Comparison of ENCODE assay signal across 23 mouse cellular contexts in genomic region chr4:43036356-43036755, GRCm38 (mm10). TPM values are rescaled to one million over a fixed set of nuclear protein-coding genes. Genes with fewer than 3 reads are reported as not detected.
DNase-seq lines count a peak whose midpoint lies in the region; ATAC-seq lines count a peak whose summit lies in the region.
"Had no signal": no experiment of that assay in that cellular context is flagged by ENCODE, and none has a peak within 500 bp of the region (broad histone marks: within the 10 kb centered on the region; RNA-seq: fewer than 3 reads in every experiment).

No protein-coding gene starts in this region.

- peaks cover 37% of the 10 kb centered on the region for H3K4me1 ChIP-seq in heart, embryonic 12.5 days (replicated peaks)
- H3K4me1 ChIP-seq in neural tube, embryonic 12.5 days: peaks cover 44% of the 10 kb centered on the region

- DNase-seq in cerebellum, adult 9-11 months: peak; percentile 57
- no peak for DNase-seq in cerebellum, adult 8-10 months
- no peak for DNase-seq in heart, postnatal 36 days
- no peak for DNase-seq in neural tube, embryonic 10.5 days (ENCODE audit: extremely low spot score, low spot score)
- DNase-seq in urinary bladder, adult 18-20 months (ENCODE audit: low spot score in 2 of 2): no peak
- DNase-seq in adrenal gland, postnatal 14 days: no peak
- DNase-seq: adrenal gland, adult 8-10 months; gastrocnemius, postnatal 10 days; heart, postnatal 10 days; kidney, adult 8-10 months; kidney, postnatal 14 days; left cerebral cortex, postnatal 4 days; lung, postnatal 4 days; thymus, adult 18-20 months; thymus, postnatal 36 days had no signal

- no peak overlapping the region for H3K9ac ChIP-seq in heart, embryonic 12.5 days
- H3K9ac ChIP-seq in neural tube, embryonic 12.5 days: no peak overlapping the region
- H3K9ac ChIP-seq: embryonic facial prominence, embryonic 12.5 days; forebrain, embryonic 15.5 days; hindbrain, embryonic 14.5 days; limb, embryonic 15.5 days; stomach, embryonic 15.5 days had no signal

- no peak overlapping the region for H3K27ac ChIP-seq in heart, embryonic 12.5 days (ENCODE audit: poor library complexity, severe bottlenecking)
- H3K27ac ChIP-seq in neural tube, embryonic 12.5 days: no peak overlapping the region
- H3K27ac ChIP-seq: embryonic facial prominence, embryonic 12.5 days; forebrain, embryonic 15.5 days; hindbrain, embryonic 14.5 days; limb, embryonic 15.5 days; stomach, embryonic 15.5 days had no signal

- H3K9me3 ChIP-seq in heart, embryonic 12.5 days (replicated peaks): no peaks in the 10 kb centered on the region
- H3K9me3 ChIP-seq in neural tube, embryonic 12.5 days: no peaks in the 10 kb centered on the region
- H3K9me3 ChIP-seq: embryonic facial prominence, embryonic 12.5 days; forebrain, embryonic 15.5 days; limb, embryonic 15.5 days; stomach, embryonic 15.5 days had no signal

- intact Hi-C loops in heart, postnatal 36 days (cut with DNase I): no loop called here

- H3K4me2 ChIP-seq in heart, embryonic 12.5 days: peak overlapping the region; percentile 94; the same call in 1 of the 2 replicates
- H3K4me2 ChIP-seq in neural tube, embryonic 12.5 days (replicated peaks): peak overlapping the region; percentile 2; the same call in 1 of the 2 replicates
- H3K4me2 ChIP-seq: embryonic facial prominence, embryonic 12.5 days; forebrain, embryonic 15.5 days; hindbrain, embryonic 14.5 days; limb, embryonic 15.5 days; stomach, embryonic 15.5 days had no signal

- H3K27me3 ChIP-seq in heart, embryonic 12.5 days (replicated peaks): no peaks in the 10 kb centered on the region
- H3K27me3 ChIP-seq in neural tube, embryonic 12.5 days (replicated peaks): no peaks in the 10 kb centered on the region
- H3K27me3 ChIP-seq: embryonic facial prominence, embryonic 12.5 days; forebrain, embryonic 15.5 days; limb, embryonic 15.5 days; stomach, embryonic 15.5 days had no signal

- ATAC-seq in heart, embryonic 12.5 days (ENCODE audit: insufficient number of reproducible peaks, low FRiP score): no peak
- ATAC-seq in neural tube, embryonic 12.5 days (ENCODE audit: low FRiP score, low read depth): no peak
- ATAC-seq: forebrain, embryonic 15.5 days; inflammation-experienced regulatory T-cells, adult 6 months had no signal

- 84% methylated on average over 10 of the region's 10 CpGs for WGBS in heart, embryonic 12.5 days
- WGBS in neural tube, embryonic 12.5 days: 91% methylated on average over 10 of the region's 10 CpGs

- no peak overlapping the region for H3K4me3 ChIP-seq in heart, embryonic 12.5 days
- no peak overlapping the region for H3K4me3 ChIP-seq in neural tube, embryonic 12.5 days
- H3K4me3 ChIP-seq: embryonic facial prominence, embryonic 12.5 days; forebrain, embryonic 15.5 days; limb, embryonic 15.5 days; stomach, embryonic 15.5 days had no signal

- H3K36me3 ChIP-seq in heart, embryonic 12.5 days: peaks cover 41% of the 10 kb centered on the region
- H3K36me3 ChIP-seq in neural tube, embryonic 12.5 days: peaks cover 47% of the 10 kb centered on the region

RNA-seq across cellular contexts. Expression of gene Stoml2, which starts 4.8 kb away (rescaled TPM):
- polyA plus RNA-seq in heart, embryonic 12.5 days (2016; fragmentation: Nextera tagmentation; extraction: Ambion mirVana): 208 and 219 TPM in 2 replicates
- 100 to 1,000 TPM; 108 to 115 TPM for total RNA-seq in heart, postnatal 36 days (2021)
- polyA plus RNA-seq in neural tube, embryonic 12.5 days (2016; fragmentation: Nextera tagmentation; extraction: Ambion mirVana): 251 and 257 TPM in 2 replicates
- 200 and 206 TPM in 2 replicates for total RNA-seq in adrenal gland, postnatal 14 days (2021)

RNA-seq across cellular contexts. Expression of gene Fam214b, which starts 9.7 kb away (rescaled TPM):
- polyA plus RNA-seq in heart, embryonic 12.5 days (2016; fragmentation: Nextera tagmentation; extraction: Ambion mirVana): 17.4 and 19.3 TPM in 2 replicates
- total RNA-seq in heart, postnatal 36 days (2021): 10 to 100 TPM; 26.1 to 30.0 TPM
- 33.8 and 36.2 TPM in 2 replicates for polyA plus RNA-seq in neural tube, embryonic 12.5 days (2016; fragmentation: Nextera tagmentation; extraction: Ambion mirVana)
- total RNA-seq in adrenal gland, postnatal 14 days (2021): 36.6 and 40.8 TPM in 2 replicates

RNA-seq across cellular contexts. Expression of gene Pigo, which starts 10.7 kb away (rescaled TPM):
- 15.8 and 18.7 TPM in 2 replicates for polyA plus RNA-seq in heart, embryonic 12.5 days (2016; fragmentation: Nextera tagmentation; extraction: Ambion mirVana)
- 10 to 100 TPM; 20.1 to 23.2 TPM for total RNA-seq in heart, postnatal 36 days (2021)
- 24.5 and 25.2 TPM in 2 replicates for polyA plus RNA-seq in neural tube, embryonic 12.5 days (2016; fragmentation: Nextera tagmentation; extraction: Ambion mirVana)
- 16.8 and 17.3 TPM in 2 replicates for total RNA-seq in adrenal gland, postnatal 14 days (2021)

RNA-seq across cellular contexts. Expression of gene Unc13b, which starts 22.4 kb away (rescaled TPM):
- 15.1 and 15.8 TPM in 2 replicates for polyA plus RNA-seq in heart, embryonic 12.5 days (2016; fragmentation: Nextera tagmentation; extraction: Ambion mirVana)
- 10 to 100 TPM; 12.9 to 13.5 TPM for total RNA-seq in heart, postnatal 36 days (2021)
- polyA plus RNA-seq in neural tube, embryonic 12.5 days (2016; fragmentation: Nextera tagmentation; extraction: Ambion mirVana): 19.1 and 22.4 TPM in 2 replicates
- 12.1 and 13.9 TPM in 2 replicates for total RNA-seq in adrenal gland, postnatal 14 days (2021)

RNA-seq across cellular contexts. Expression of gene Fancg, which starts 26.1 kb away (rescaled TPM):
- polyA plus RNA-seq in heart, embryonic 12.5 days (2016; fragmentation: Nextera tagmentation; extraction: Ambion mirVana): 12.2 and 12.9 TPM in 2 replicates
- total RNA-seq in heart, postnatal 36 days (2021): 1 to 10 TPM; 2.6 to 3.2 TPM
- 17.4 and 20.9 TPM in 2 replicates for polyA plus RNA-seq in neural tube, embryonic 12.5 days (2016; fragmentation: Nextera tagmentation; extraction: Ambion mirVana)
- 8.7 and 10.2 TPM in 2 replicates for total RNA-seq in adrenal gland, postnatal 14 days (2021)
